Mouse (Mus musculus): ENCODE measurements around the gene Lcat. TPM values are rescaled to one million over a fixed set of nuclear protein-coding genes. Genes with fewer than 3 reads are reported as not detected.

The Lcat gene
- polyA plus RNA-seq, 1 experiment from 2014 or later: 29.2 TPM

DNA sequence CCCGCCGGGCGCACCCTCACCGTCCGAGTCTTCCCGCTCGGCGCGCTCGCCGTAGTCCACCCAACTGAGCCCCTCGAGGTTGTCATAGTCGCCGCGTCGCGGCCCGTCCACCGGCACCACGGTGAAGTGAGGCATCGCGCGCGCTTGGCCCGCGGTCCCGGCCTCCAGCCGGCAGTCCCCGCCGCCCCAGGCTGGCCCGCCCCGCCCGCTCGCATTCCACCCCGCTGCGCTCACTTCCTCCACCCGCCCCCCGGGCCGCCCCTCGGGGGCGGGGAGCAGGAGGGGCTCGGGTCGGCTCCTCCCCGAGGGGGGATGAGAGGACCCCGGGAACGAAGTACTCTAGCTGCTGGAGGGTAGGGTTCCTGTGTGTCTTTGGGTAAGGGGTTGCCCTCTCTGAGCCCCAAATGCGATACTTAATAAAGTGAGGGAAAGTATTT, 22.7 kb upstream of the Lcat start, which contains the start of gene Slc12a4:
Gene Slc12a4, minus strand, starts transcription at position 193 of the 437 bp plus-strand sequence.
- peak within 1 kb of the TSS; percentile 80 for H3K9ac ChIP-seq
- peak within 1 kb of the TSS; percentile 95 for H3K27ac ChIP-seq
- peak within 1 kb of the TSS; percentile 96 for H3K4me2 ChIP-seq
- peak within 1 kb of the TSS; percentile 73 for H3K4me3 ChIP-seq
- H3K36me3 ChIP-seq: no peaks in the 10 kb centered on the region
- WGBS (ENCODE audit: insufficient replicate concordance): 1% methylated on average over 46 of the region's 47 CpGs
- peaks cover 74% of the 10 kb centered on the region for H3K4me1 ChIP-seq
- peak; percentile 76 for ATAC-seq
- 0 out of 2 replicates have a peak, but pooled peaks cover 4% of the 10 kb centered on the region for H3K27me3 ChIP-seq (replicated peaks)
- no peaks in the 10 kb centered on the region for H3K9me3 ChIP-seq (replicated peaks)

DNA sequence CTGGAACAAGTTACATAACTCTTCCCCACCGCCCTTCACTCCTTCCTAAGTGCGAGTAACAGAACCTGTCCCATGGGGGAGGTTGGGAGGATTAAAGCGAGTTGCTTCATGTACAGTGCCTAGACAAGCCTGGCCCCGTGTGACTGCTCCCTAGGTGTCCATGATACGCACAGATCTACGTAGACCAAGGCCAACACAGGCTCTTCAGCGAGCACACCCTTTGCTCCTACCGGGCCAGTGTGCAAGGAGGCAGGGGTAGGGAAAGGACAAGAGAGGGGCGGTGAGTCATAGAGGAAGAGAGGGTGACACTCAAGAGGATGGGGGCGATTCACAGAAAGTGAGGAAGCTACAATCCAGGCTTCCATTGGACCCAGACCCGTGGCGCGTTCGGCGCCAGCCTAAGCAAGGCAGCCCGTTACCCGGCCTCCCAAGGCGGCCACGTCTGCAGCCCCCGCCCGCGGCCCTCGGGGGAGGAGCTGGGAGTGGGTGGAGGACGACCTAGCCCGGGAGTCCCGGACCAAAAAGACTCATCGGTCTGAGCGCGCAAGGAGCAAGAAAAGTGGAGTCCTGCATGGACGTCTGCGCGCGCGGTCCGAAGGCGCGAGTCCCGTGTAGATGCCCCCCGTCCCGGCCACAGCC, 22.2 kb upstream of the Lcat start:
- Histone ChIP-seq H3K36me3 (peaks cover 2% of the 10 kb centered on the region), H3K4me2 (peak overlapping the region; percentile 96), H3K9me3 (replicated peaks) (no peaks in the 10 kb centered on the region), H3K4me1 (peaks cover 80% of the 10 kb centered on the region), H3K27ac (peak overlapping the region; percentile 95), H3K4me3 (peak overlapping the region; percentile 73), H3K9ac (peak overlapping the region; percentile 80), H3K27me3 (replicated peaks) (0 out of 2 replicates have a peak, but pooled peaks cover 4% of the 10 kb centered on the region)
- peak; percentile 48 for ATAC-seq
- WGBS (ENCODE audit: insufficient replicate concordance): 3% methylated on average over 40 of the region's 40 CpGs

DNA sequence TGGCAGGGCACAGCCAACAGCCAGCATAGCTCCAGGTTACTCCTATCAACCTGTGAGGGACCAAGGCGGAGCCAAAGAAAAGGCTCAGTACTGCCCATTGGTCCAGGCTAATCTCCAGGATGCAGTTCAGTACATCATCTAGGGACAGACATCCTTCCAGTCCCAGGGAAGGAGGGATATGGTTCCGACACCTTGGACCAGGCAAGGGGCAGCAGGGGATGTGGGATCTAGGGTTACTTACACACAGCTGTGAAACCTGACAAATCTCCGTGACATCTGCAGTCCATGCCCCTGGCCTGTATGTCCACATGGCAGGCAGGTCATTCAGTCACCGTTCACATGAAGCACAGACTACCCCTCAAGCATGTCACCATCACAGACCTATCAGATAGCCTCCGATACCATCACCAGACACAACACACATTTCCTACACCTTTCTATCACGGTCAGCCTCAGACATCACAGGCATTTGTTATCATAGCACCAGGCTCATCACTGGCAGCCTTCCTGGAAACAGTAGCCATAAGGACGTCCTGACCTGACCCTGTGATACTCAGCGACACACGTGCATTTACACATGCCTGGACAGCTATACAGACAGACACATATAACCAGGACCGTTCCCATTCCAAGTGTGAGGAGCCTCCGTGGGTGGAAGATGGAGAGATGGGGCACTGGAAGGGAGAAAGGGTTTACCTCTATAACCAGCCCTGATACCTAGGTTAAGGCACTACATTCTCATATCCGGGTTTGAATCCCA, 21.5 kb upstream of the Lcat start:
- Histone ChIP-seq H3K9ac (peak overlapping the region; percentile 80), H3K36me3 (peaks cover 9% of the 10 kb centered on the region), H3K4me3 (peak overlapping the region; percentile 73), H3K27me3 (replicated peaks) (0 out of 2 replicates have a peak, but pooled peaks cover 4% of the 10 kb centered on the region), H3K27ac (peak overlapping the region; percentile 95), H3K4me2 (peak overlapping the region; percentile 96), H3K4me1 (peaks cover 83% of the 10 kb centered on the region), H3K9me3 (replicated peaks) (no peaks in the 10 kb centered on the region)
- WGBS (ENCODE audit: insufficient replicate concordance): 51% methylated on average over 12 of the region's 12 CpGs
- no peak for ATAC-seq

DNA sequence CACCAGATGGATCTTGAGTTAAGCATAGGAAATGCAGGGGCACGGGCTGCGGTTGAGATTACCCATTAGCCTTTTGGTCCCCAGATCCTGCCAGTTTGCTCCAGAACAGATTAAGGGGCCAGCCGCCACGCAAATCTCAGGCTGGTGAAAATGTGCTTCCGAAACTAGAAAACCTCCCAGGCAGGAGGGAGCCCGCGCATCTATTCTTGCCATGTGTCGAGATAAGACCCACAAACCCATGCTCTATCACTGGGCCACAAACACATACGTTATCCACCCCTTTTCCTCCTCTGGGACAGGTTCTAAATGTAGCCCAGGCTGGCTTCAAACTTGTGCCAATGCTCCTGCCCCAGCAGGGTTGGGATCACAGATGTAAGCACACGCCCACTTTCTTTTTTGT, 18.4 kb upstream of the Lcat start:
- H3K4me2 ChIP-seq: peak overlapping the region; percentile 57

DNA sequence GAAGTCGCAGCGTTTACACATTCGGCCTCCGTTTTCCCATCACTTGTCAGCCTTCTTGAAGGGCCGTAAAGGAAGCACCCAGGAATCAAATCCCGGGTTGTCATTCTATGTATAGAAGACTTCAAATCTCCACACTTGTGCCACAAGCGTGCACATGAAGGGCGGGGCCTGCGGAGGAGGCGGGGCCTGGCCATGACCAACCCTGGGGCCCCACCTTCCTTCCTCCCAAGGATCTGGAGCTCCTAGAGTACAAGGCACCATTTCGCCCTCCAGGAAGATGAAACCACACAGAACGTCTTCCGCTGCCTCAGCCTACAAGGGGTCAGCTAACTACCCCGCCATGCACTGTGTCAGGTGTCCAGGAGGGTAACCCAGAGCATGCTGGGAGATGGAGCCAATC, 17.9 kb upstream of the Lcat start:
- H3K36me3 ChIP-seq: peaks cover 41% of the 10 kb centered on the region
- 46% methylated on average over 14 of the region's 14 CpGs for WGBS (ENCODE audit: insufficient replicate concordance)
- H3K9me3 ChIP-seq (replicated peaks): no peaks in the 10 kb centered on the region
- H3K4me1 ChIP-seq: peaks cover 60% of the 10 kb centered on the region
- peak overlapping the region; percentile 16; the same call in 1 of the 2 replicates for H3K4me3 ChIP-seq
- 0 out of 2 replicates have a peak, but pooled peaks have one; percentile 6 for ATAC-seq
- H3K27me3 ChIP-seq (replicated peaks): 0 out of 2 replicates have a peak, but pooled peaks cover 4% of the 10 kb centered on the region
- peak overlapping the region; percentile 57 for H3K4me2 ChIP-seq
- no peak overlapping the region for H3K27ac ChIP-seq
- no peak overlapping the region for H3K9ac ChIP-seq

More for the DNA sequence above, 18.4 kb upstream of the Lcat start:
- Histone ChIP-seq H3K27ac (0 out of 2 replicates have a peak overlapping the region, but pooled peaks have one; percentile 39), H3K9me3 (replicated peaks) (no peaks in the 10 kb centered on the region), H3K27me3 (replicated peaks) (0 out of 2 replicates have a peak, but pooled peaks cover 4% of the 10 kb centered on the region), H3K36me3 (peaks cover 36% of the 10 kb centered on the region), H3K4me1 (peaks cover 65% of the 10 kb centered on the region), H3K9ac (no peak overlapping the region), H3K4me3 (peak overlapping the region; percentile 16; the same call in 1 of the 2 replicates)
- ATAC-seq: peak; percentile 50
- WGBS (ENCODE audit: insufficient replicate concordance): 26% methylated on average over 10 of the region's 10 CpGs

DNA sequence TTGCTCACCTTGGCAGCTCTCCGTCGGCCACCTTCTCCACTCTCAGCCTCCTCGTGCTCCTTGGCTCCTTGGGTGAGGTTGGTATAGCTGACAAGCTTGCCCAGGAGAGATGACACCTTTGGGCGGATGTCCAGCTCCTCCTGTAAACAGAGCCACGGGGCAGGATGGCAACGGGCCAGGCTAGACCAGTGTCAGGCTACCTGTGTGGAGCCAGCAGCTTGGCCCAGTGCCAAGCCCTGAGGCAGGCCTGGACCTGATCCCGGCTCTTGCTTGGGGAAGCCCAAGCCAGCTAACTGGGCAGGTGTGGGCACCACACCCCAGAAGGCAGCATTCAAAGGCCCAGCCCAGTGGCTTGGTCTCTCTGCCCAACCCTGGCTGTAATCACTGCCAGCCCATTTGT, 16.2 kb upstream of the Lcat start:
- Histone ChIP-seq H3K36me3 (peaks cover 56% of the 10 kb centered on the region), H3K4me1 (peaks cover 43% of the 10 kb centered on the region), H3K27ac (no peak overlapping the region), H3K27me3 (replicated peaks) (0 out of 2 replicates have a peak, but pooled peaks cover 2% of the 10 kb centered on the region), H3K9me3 (replicated peaks) (no peaks in the 10 kb centered on the region), H3K4me3 (no peak overlapping the region), H3K4me2 (no peak overlapping the region), H3K9ac (no peak overlapping the region)
- 84% methylated on average over 7 of the region's 7 CpGs for WGBS (ENCODE audit: insufficient replicate concordance)
- ATAC-seq: no peak

DNA sequence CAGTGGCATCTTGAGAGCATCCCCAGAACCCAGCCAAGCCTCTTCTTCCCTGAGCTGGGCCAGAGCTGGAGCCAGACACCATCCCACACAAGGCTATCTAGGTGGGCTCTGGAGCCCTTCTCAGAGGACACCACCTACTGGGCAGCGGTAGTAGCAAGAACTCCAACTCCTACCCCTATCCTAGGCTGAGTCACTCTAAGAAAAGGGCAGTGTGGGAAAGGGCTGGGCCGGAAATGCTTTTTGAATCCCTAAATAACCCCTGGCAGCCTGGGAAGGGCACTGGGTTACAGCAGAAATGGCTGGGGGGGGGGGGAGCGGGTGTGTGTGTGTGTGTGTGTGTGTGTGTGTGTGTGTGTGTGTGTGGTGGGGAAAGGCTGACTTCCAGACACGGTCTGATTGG, 14.6 kb upstream of the Lcat start:
- no peak for ATAC-seq
- 40% methylated on average over 3 of the region's 4 CpGs for WGBS (ENCODE audit: insufficient replicate concordance)
- Histone ChIP-seq H3K27ac (no peak overlapping the region), H3K4me3 (no peak overlapping the region), H3K36me3 (peaks cover 71% of the 10 kb centered on the region), H3K27me3 (replicated peaks) (no peaks in the 10 kb centered on the region), H3K9ac (no peak overlapping the region), H3K4me2 (no peak overlapping the region), H3K9me3 (replicated peaks) (no peaks in the 10 kb centered on the region), H3K4me1 (peaks cover 27% of the 10 kb centered on the region)

DNA sequence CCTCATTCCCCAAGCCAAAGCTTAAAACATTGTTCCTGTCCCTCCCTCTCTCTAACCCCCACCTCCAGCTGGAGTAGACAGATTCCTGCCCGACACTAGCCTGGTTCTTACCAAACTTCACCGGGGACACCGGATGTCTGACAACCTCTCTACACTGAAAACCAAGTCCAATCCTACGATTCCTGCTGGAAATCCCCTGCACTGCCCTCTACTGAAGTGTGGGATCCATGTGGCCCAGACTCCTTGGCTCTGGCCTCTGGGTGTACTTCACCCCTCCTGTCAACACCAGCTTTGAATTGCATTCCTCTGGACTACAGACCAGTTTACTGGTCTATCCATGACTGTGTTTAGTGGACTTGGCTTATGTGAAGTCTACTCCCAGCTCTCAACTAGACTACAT, 13.4 kb upstream of the Lcat start:
- Histone ChIP-seq H3K9ac (no peak overlapping the region), H3K27ac (no peak overlapping the region), H3K4me3 (no peak overlapping the region), H3K36me3 (peaks cover 82% of the 10 kb centered on the region), H3K4me1 (peaks cover 15% of the 10 kb centered on the region), H3K4me2 (no peak overlapping the region), H3K27me3 (replicated peaks) (no peaks in the 10 kb centered on the region), H3K9me3 (replicated peaks) (no peaks in the 10 kb centered on the region)
- 84% methylated on average over 4 of the region's 4 CpGs for WGBS (ENCODE audit: insufficient replicate concordance)
- no peak for ATAC-seq

DNA sequence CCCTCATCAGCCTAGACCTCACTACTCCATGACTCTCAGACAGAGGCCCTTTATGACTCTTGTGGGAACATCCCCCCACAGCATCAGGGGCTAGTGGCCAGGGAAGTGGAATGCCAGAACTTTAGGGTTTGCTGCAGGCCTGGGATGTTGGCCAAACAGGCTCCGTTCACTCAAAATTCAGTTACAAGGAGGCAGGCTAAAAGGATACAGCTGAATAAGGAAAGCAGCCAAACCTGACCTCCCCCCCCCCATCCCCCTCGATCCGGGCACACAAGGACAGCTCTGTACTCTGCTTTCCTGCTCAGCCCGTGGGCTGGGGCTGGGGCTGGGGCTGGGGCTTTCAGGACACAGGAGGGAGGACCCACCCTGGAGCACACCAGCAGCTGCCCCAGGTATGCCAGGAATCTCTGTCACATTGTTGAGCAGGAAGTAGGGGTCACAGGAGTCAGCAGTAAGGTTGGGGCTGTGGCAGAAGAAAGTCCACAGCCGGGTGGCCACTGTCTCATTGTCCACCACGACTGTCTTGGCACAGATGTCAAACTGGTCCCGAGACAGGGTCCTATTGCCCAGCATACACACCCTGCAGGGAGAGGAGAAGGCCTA, 8.0 kb upstream of the Lcat start:
- H3K27ac ChIP-seq: no peak overlapping the region
- no peak for ATAC-seq
- WGBS (ENCODE audit: insufficient replicate concordance): 64% methylated on average over 7 of the region's 7 CpGs

DNA sequence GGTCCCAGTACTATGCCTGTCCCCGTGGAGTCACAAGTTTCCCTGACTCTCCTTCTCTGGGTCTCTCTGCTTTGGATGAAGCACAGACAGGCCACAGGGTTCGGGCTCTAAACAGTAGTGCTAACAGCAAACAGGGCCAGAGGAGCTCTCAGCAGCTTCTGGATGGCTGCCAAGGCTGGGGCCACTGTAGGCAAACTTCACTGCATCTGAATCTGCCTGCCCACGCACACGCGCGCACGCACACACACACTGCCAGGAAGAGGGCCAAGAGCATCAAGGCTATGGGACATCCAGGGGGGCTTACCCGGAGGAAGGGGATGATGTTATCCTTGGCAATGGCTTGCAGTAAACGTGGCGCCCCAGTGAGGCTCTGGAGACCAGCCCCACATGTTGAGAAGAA, 6.2 kb upstream of the Lcat start:
- WGBS (ENCODE audit: insufficient replicate concordance): 79% methylated on average over 10 of the region's 10 CpGs
- Histone ChIP-seq H3K27me3 (replicated peaks) (no peaks in the 10 kb centered on the region), H3K9ac (no peak overlapping the region), H3K4me1 (peaks cover 8% of the 10 kb centered on the region), H3K27ac (no peak overlapping the region; the same call in 1 of the 2 replicates), H3K4me3 (no peak overlapping the region), H3K36me3 (peaks cover 97% of the 10 kb centered on the region), H3K9me3 (replicated peaks) (no peaks in the 10 kb centered on the region), H3K4me2 (no peak overlapping the region)
- ATAC-seq: no peak

More for the DNA sequence above, 8.0 kb upstream of the Lcat start:
- Histone ChIP-seq H3K36me3 (peaks cover 96% of the 10 kb centered on the region), H3K4me2 (no peak overlapping the region), H3K4me3 (no peak overlapping the region), H3K9ac (no peak overlapping the region), H3K9me3 (replicated peaks) (no peaks in the 10 kb centered on the region), H3K27me3 (replicated peaks) (no peaks in the 10 kb centered on the region), H3K4me1 (peaks cover 8% of the 10 kb centered on the region)

DNA sequence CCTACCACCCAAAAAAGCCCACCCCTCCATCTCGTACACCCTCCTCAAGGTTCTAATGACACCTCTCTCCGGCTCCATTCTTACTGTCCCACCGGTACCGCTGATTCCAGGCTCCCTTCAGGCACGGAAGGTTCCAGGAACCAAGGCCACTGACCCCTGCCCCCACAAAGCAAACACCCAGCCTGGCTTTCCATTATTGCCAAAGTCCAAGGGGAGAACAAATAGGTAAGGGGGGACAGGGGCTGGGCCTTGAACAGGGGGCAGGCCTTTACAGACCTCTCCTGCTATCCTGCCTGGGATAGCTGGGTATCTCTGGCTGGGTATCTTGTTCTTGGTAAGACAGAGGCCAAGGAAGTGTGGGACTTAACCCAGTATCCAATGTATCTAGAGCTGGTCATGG, 640 bp downstream of the Lcat start:
- Histone ChIP-seq H3K9me3 (replicated peaks) (no peaks in the 10 kb centered on the region), H3K4me3 (peak overlapping the region; percentile 30), H3K9ac (peak overlapping the region; percentile 4; the same call in 1 of the 2 replicates), H3K27me3 (replicated peaks) (no peaks in the 10 kb centered on the region), H3K4me1 (peaks cover 35% of the 10 kb centered on the region), H3K36me3 (peaks cover 80% of the 10 kb centered on the region), H3K4me2 (peak overlapping the region; percentile 26), H3K27ac (peak overlapping the region; percentile 42; the same call in 1 of the 2 replicates)
- ATAC-seq: peak; percentile 36
- 89% methylated on average over 5 of the region's 5 CpGs for WGBS (ENCODE audit: insufficient replicate concordance)
